Mouse (Mus musculus) myocyte (in vitro differentiated cells): Measurements from ENCODE around the gene Tnik. TPM values are rescaled to one million over a fixed set of nuclear protein-coding genes. Genes with fewer than 3 reads are reported as not detected.

ENCODE experiments used
- H3K27me3 ChIP-seq: one replicate; pipeline ENCODE4 v1.6.1; 2011; ENCODE audit not compliant: control insufficient read depth, insufficient read depth, insufficient read length
- H3K36me3 ChIP-seq: one replicate; pipeline ENCODE4 v1.6.1; 2011; ENCODE audit not compliant: control insufficient read depth, insufficient read depth
- H3K4me2 ChIP-seq: one replicate; pipeline ENCODE4 v1.6.1; 2011; ENCODE audit warnings: low read depth, control low read depth
- H3K4me3 ChIP-seq: one replicate; pipeline ENCODE4 v1.5.1; 2011; ENCODE audit warnings: mild to moderate bottlenecking, control low read depth, moderate library complexity
- H3K79me2 ChIP-seq: one replicate; pipeline ENCODE4 v1.6.1; 2011; ENCODE audit not compliant: control insufficient read depth, insufficient read depth
- H3ac ChIP-seq: one replicate; pipeline ENCODE4 v1.6.1; 2011; ENCODE audit not compliant: control insufficient read depth, insufficient read length
- CEBPB ChIP-seq: IDR thresholded peaks from 2 replicates; pipeline ENCODE4 v1.6.1; 2011; ENCODE audit warnings: mild to moderate bottlenecking, moderate library complexity; ENCODE audit not compliant: poor library complexity, insufficient read depth, severe bottlenecking
- E2F4 ChIP-seq: IDR thresholded peaks from one replicate; pipeline ENCODE4 v1.6.1; 2011; ENCODE audit warnings: mild to moderate bottlenecking, control low read depth, moderate library complexity; ENCODE audit not compliant: insufficient read depth
- MAX ChIP-seq: IDR thresholded peaks from one replicate; pipeline ENCODE4 v1.6.1; 2011; ENCODE audit warnings: low read depth, mild to moderate bottlenecking, control low read depth
- MYOD1 ChIP-seq, 3 experiments: IDR thresholded peaks; one replicate each; pipeline ENCODE4 v1.6.1; 2011; ENCODE audit warnings: control low read depth in 2 of 3, low read depth in 2 of 3, mild to moderate bottlenecking in 2 of 3, moderate library complexity in 1 of 3; ENCODE audit not compliant: insufficient read length in 2 of 3, control insufficient read depth in 1 of 3
- MYOG ChIP-seq, 3 experiments: IDR thresholded peaks; one replicate each; pipeline ENCODE4 v1.6.1; 2011; ENCODE audit warnings: control low read depth in 2 of 3, low read depth in 2 of 3, mild to moderate bottlenecking in 2 of 3; ENCODE audit not compliant: insufficient read length in 2 of 3, control insufficient read depth in 1 of 3, insufficient read depth in 1 of 3
- POLR2A ChIP-seq: IDR thresholded peaks from one replicate; pipeline ENCODE4 v1.6.1; 2011; ENCODE audit warnings: low read depth, mild to moderate bottlenecking, control low read depth, moderate library complexity; ENCODE audit not compliant: insufficient read length
- POLR2AphosphoS2 ChIP-seq: IDR thresholded peaks from one replicate; pipeline ENCODE4 v1.6.1; 2011; ENCODE audit warnings: low read depth, control low read depth; ENCODE audit not compliant: insufficient read length
- REST ChIP-seq: IDR thresholded peaks from one replicate; pipeline ENCODE4 v1.6.1; 2011; ENCODE audit warnings: mild to moderate bottlenecking, control low read depth, moderate library complexity; ENCODE audit not compliant: insufficient read depth, insufficient read length
- SRF ChIP-seq: IDR thresholded peaks from one replicate; pipeline ENCODE4 v1.6.1; 2011; ENCODE audit warnings: low read depth; ENCODE audit not compliant: control insufficient read depth, insufficient read length
- TCF12 ChIP-seq: IDR thresholded peaks from one replicate; pipeline ENCODE4 v1.6.1; 2011; ENCODE audit warnings: mild to moderate bottlenecking, control low read depth; ENCODE audit not compliant: poor library complexity, insufficient read depth, severe bottlenecking
- TCF3 ChIP-seq: IDR thresholded peaks from one replicate; pipeline ENCODE4 v1.6.1; 2011; ENCODE audit warnings: low read depth, control low read depth; ENCODE audit not compliant: insufficient read length
- USF1 ChIP-seq: IDR thresholded peaks from one replicate; pipeline ENCODE4 v1.6.1; 2011; ENCODE audit warnings: low read depth, mild to moderate bottlenecking, control low read depth, moderate library complexity
- polyA plus RNA-seq: library from polyadenylated mRNA; unstranded; fragments of >200 nt; fragmentation: generic; extraction: Trizol; gene quantifications from one replicate; pipeline ENCODE4 v1.2.1, GENCODE M21; 2012; ENCODE audit warnings: missing spikeins

Tnik gene
- polyA plus RNA-seq, 1 experiment: 1.8 TPM

DNA sequence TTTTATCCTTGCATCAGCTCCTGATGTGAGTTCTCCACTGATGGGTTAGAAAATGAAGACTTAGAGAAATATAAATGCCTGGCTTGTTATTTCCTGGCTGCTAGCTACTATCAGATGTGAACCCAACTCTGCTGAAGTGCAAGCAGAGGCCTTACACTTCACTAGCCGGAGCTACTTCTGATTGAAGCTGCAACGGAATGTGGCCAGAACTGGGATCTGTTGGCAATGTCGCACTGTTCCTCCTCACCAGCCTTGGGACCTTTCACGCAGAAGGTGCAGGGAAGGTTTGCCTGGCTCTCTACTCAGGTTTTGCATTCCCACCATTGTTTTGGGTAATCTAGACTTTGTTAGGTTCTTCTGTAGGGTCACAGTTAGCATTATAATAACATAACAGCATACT is 179.1 kb downstream of the Tnik start:
- no peak for TF ChIP-seq TCF3
- TF ChIP-seq REST: no peak
- TF ChIP-seq POLR2A: no peak
- no peak for TF ChIP-seq MAX
- TF ChIP-seq POLR2AphosphoS2: no peak
- no peak for TF ChIP-seq USF1
- no peak for TF ChIP-seq TCF12
- no peak for TF ChIP-seq MYOD1 (IDR thresholded peaks at IDR 0.05; ENCODE audit: control insufficient read depth in 1 of 3, insufficient read length in 2 of 3, low read depth in 2 of 3)
- no peak for TF ChIP-seq SRF
- H3K4me2 ChIP-seq: no peak overlapping the region
- no peak overlapping the region for H3K4me3 ChIP-seq
- no peaks in the 10 kb centered on the region for H3K36me3 ChIP-seq
- H3K79me2 ChIP-seq: no peaks in the 10 kb centered on the region
- H3ac ChIP-seq: no peak overlapping the region
- no peaks in the 10 kb centered on the region for H3K27me3 ChIP-seq

GRCm38 (mm10) chr3:28447950-28448349 is 184.9 kb downstream of the Tnik start:
- Histone ChIP-seq H3K27me3 (no peaks in the 10 kb centered on the region), H3ac (no peak overlapping the region), H3K4me3 (no peak overlapping the region), H3K36me3 (no peaks in the 10 kb centered on the region), H3K79me2 (no peaks in the 10 kb centered on the region), H3K4me2 (no peak overlapping the region)
- no peak for TF ChIP-seq MYOD1 (IDR thresholded peaks at IDR 0.05; ENCODE audit: control insufficient read depth in 1 of 3, insufficient read length in 2 of 3, low read depth in 2 of 3)
- TF ChIP-seq E2F4: no peak
- no peak for TF ChIP-seq POLR2A
- no peak for TF ChIP-seq MYOG (IDR thresholded peaks at IDR 0.05; ENCODE audit: control insufficient read depth in 1 of 3, insufficient read depth in 1 of 3, insufficient read length in 2 of 3, low read depth in 2 of 3)
- TF ChIP-seq SRF: no peak
- TF ChIP-seq REST: no peak
- no peak for TF ChIP-seq CEBPB
- no peak for TF ChIP-seq TCF12
- no peak for TF ChIP-seq POLR2AphosphoS2
- TF ChIP-seq USF1: no peak
- no peak for TF ChIP-seq MAX
- no peak for TF ChIP-seq TCF3

- Histone ChIP-seq H3K4me3 (no peak overlapping the region), H3K27me3 (no peaks in the 10 kb centered on the region), H3K4me2 (no peak overlapping the region), H3K36me3 (no peaks in the 10 kb centered on the region), H3ac (no peak overlapping the region), H3K79me2 (no peaks in the 10 kb centered on the region)
- no peak for TF ChIP-seq CEBPB
- TF ChIP-seq MYOD1 (IDR thresholded peaks at IDR 0.05; ENCODE audit: control insufficient read depth in 1 of 3, insufficient read length in 2 of 3, low read depth in 2 of 3): no peak
- TF ChIP-seq MYOG (IDR thresholded peaks at IDR 0.05; ENCODE audit: control insufficient read depth in 1 of 3, insufficient read depth in 1 of 3, insufficient read length in 2 of 3, low read depth in 2 of 3): no peak
- no peak for TF ChIP-seq TCF3
- no peak for TF ChIP-seq USF1
- TF ChIP-seq REST: no peak
- no peak for TF ChIP-seq MAX
- TF ChIP-seq SRF: no peak
- no peak for TF ChIP-seq POLR2A
- TF ChIP-seq E2F4: no peak
- no peak for TF ChIP-seq POLR2AphosphoS2
- no peak for TF ChIP-seq TCF12
Measured at GRCm38 (mm10) chr3:28453458-28453857, 190.4 kb downstream of the Tnik start.

- Histone ChIP-seq H3K4me3 (no peak overlapping the region), H3K4me2 (no peak overlapping the region), H3K79me2 (no peaks in the 10 kb centered on the region), H3ac (no peak overlapping the region), H3K27me3 (no peaks in the 10 kb centered on the region), H3K36me3 (no peaks in the 10 kb centered on the region)
- TF ChIP-seq MYOD1 (IDR thresholded peaks at IDR 0.05; ENCODE audit: control insufficient read depth in 1 of 3, insufficient read length in 2 of 3, low read depth in 2 of 3) (no peak), REST (no peak), TCF12 (no peak), POLR2A (no peak)
Measured at GRCm38 (mm10) chr3:28456842-28457241, 193.8 kb downstream of the Tnik start.

DNA sequence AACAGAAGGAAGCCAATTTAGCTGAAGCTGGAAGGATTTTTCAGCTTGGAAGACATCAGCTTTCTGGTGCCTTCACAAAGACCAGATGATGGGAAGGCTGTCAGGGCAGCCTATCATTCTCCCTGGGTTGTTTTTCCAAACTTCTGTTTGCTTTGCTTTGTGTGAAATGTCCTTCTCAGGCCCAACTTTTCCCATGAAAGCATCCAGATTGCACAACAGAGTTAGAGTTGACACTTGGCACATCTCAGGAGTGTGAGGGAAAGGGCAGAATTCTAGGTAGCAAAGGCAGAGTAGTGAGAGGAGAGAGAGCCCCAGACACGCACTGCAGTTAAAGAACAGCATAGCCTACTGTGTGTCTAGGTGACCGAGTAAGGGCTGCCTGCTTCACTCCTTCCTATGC is 194.5 kb downstream of the Tnik start:
- H3K4me2 ChIP-seq: no peak overlapping the region
- no peaks in the 10 kb centered on the region for H3K79me2 ChIP-seq
- no peak overlapping the region for H3K4me3 ChIP-seq
- no peaks in the 10 kb centered on the region for H3K27me3 ChIP-seq
- no peak overlapping the region for H3ac ChIP-seq
- H3K36me3 ChIP-seq: no peaks in the 10 kb centered on the region
- TF ChIP-seq MAX (no peak), CEBPB (no peak), POLR2A (no peak), TCF12 (no peak), E2F4 (no peak), USF1 (no peak), MYOD1 (IDR thresholded peaks at IDR 0.05; ENCODE audit: control insufficient read depth in 1 of 3, insufficient read length in 2 of 3, low read depth in 2 of 3) (no peak), REST (no peak), POLR2AphosphoS2 (no peak)
